Mouse (Mus musculus) CH12.LX (cell line): Measurements from ENCODE around the gene Riok1.

Experiments
- CHD1 ChIP-seq: IDR thresholded peaks from 2 replicates; pipeline ENCODE4 v1.6.1; 2012; ENCODE audit warnings: low read depth, low read length, improper control_type of control experiment, inconsistent platforms
- CHD2 ChIP-seq: IDR thresholded peaks from 2 replicates; pipeline ENCODE4 v1.6.1; 2011; ENCODE audit warnings: low read length, improper control_type of control experiment
- CTCF ChIP-seq, 2 experiments: IDR thresholded peaks in 1 of 2; conservative IDR thresholded peaks in 1 of 2; 2 replicates each; pipeline ENCODE4 v1.5.1; 2011 to 2012; ENCODE audit warnings: low read depth in 2 of 2, low read length in 2 of 2, improper control_type of control experiment in 1 of 2, inconsistent platforms in 1 of 2, mild to moderate bottlenecking in 1 of 2, moderate library complexity in 1 of 2
- EP300 ChIP-seq: IDR thresholded peaks from 2 replicates; pipeline ENCODE4 v1.6.1; 2011; ENCODE audit warnings: low read length, improper control_type of control experiment
- ETS1 ChIP-seq: conservative IDR thresholded peaks from 2 replicates; pipeline ENCODE4 v1.6.1; 2012; ENCODE audit warnings: low read depth, mild to moderate bottlenecking, inconsistent platforms, low read length, improper control_type of control experiment, moderate library complexity
- MAX ChIP-seq: IDR thresholded peaks from 2 replicates; pipeline ENCODE4 v1.6.1; 2011; ENCODE audit warnings: low read length, improper control_type of control experiment
- POLR2A ChIP-seq: IDR thresholded peaks from 2 replicates; pipeline ENCODE4 v1.6.1; 2011; ENCODE audit warnings: low read depth, mild to moderate bottlenecking, improper control_type of control experiment, low read length
- POLR2AphosphoS2 ChIP-seq: IDR thresholded peaks from 2 replicates; pipeline ENCODE4 v1.6.1; 2011; ENCODE audit warnings: low read depth, low read length, improper control_type of control experiment
- RAD21 ChIP-seq: IDR thresholded peaks from 2 replicates; pipeline ENCODE4 v1.6.1; 2011; ENCODE audit warnings: low read depth, mild to moderate bottlenecking, low read length, improper control_type of control experiment, moderate library complexity
- USF1 ChIP-seq: IDR thresholded peaks from 2 replicates; pipeline ENCODE4 v1.6.1; 2014; ENCODE audit warnings: low read depth, mild to moderate bottlenecking, inconsistent platforms, low read length, improper control_type of control experiment
- ZMIZ1 ChIP-seq: IDR thresholded peaks from 2 replicates; pipeline ENCODE4 v1.6.1; 2012; ENCODE audit warnings: low read depth, mild to moderate bottlenecking, inconsistent platforms, low read length, improper control_type of control experiment

- TF ChIP-seq CTCF (conservative IDR thresholded peaks at IDR 0.05 in 1 of 2, IDR thresholded peaks at IDR 0.05 in 1 of 2; ENCODE audit: low read depth in 2 of 2, low read length in 2 of 2), result peak in 1 of 2 experiments; percentile 10; a peak in 1 of 4 replicates
- TF ChIP-seq EP300, result no peak
- no peak for TF ChIP-seq RAD21
- TF ChIP-seq MAX, result no peak
- TF ChIP-seq CHD1, result no peak
- no peak for TF ChIP-seq USF1
- no peak for TF ChIP-seq POLR2A
- no peak for TF ChIP-seq ZMIZ1
- no peak for TF ChIP-seq ETS1
- no peak for TF ChIP-seq POLR2AphosphoS2
- TF ChIP-seq CHD2, result no peak
Measured at GRCm38 (mm10) chr13:38025874-38026273, 10.9 kb upstream of the Riok1 start.
